Mouse (Mus musculus): ENCODE results near the gene Sema4b.

The Sema4b gene

DNA sequence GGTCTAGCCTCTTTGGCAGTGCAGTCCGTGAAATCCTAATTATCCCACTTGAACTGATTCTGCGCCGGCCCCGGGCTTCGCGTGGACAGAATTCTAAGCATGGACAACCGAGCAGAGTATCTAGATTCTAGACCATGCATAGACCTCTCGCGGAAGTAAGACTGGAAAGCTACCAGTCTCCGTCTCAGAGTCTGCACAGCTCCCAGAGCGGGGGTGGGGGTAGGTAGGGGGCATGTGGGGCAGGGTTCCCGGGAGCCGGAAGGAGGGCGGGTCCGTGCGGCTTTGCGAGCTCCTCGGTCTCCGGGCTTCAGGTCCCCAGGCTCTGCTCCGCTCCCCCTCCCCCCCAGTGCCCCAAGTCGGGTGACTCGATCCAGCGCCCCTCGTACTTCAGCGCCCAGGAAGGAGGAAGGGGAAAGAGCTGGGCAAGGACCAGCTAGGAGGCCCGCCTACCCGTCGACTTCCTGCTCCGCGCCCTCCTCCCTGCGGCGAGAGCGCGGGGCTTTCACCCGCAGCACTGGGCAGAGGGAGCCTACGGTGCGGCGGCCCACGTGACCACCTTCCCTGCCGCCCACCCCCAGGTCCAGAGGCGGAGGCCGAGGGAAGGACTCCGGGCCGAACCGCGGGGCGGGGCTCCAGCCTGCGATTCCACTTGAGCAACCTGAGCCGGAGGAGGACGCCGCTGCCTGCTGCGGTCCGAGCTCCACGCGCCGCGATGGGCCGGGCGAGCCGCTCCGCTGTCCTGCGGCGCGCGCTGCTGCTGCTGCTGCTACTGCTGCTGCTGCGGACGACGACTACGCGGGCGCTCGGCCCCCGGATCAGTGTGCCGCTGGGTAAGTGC, 11.5 kb downstream of the Sema4b start:
- DNase-seq (ENCODE audit: low spot score in 2 of 2), result peak; percentile 84 to 89

DNA sequence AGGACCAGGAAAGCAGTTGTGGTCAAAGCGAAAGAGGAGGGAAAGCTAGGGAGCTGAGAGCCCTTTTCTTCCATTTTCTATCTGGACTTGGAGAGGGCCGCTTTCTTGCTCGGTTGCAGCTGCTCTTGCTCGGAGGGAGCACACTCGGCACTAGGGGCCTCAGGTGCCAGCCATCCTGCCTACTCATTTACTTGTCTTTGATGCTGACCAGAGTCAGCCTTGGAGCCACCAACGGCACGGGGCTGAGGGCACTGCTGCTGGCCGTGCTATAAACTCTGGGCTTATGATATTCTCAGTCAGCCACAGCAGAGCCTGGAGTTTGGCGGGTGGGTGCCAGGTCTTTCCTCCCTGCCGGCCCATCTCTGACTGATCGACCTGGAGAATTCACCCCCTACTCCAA, 12.2 kb downstream of the Sema4b start:
- DNase-seq (ENCODE audit: low spot score in 2 of 2), result no peak

DNA sequence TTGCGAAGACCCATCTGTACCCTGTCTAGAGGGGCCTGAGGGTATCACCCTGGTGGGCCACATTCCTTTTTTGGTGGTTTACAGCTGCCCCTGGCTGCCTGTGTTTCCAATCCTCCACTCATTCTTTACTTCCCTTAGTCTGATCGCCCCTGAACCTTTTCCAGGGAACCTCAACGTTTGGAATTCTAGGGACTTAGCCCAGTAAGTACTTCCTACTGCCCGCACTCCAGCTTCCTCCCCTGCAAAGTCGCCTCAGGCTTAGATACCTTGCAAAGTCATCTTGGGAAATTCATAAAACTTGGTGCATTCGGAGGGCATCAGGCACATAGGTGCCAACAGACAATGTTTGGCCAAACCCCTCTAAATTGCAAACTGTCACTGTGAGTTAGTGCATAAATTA, 12.6 kb downstream of the Sema4b start:
- no peak for DNase-seq (ENCODE audit: low spot score in 2 of 2)

DNA sequence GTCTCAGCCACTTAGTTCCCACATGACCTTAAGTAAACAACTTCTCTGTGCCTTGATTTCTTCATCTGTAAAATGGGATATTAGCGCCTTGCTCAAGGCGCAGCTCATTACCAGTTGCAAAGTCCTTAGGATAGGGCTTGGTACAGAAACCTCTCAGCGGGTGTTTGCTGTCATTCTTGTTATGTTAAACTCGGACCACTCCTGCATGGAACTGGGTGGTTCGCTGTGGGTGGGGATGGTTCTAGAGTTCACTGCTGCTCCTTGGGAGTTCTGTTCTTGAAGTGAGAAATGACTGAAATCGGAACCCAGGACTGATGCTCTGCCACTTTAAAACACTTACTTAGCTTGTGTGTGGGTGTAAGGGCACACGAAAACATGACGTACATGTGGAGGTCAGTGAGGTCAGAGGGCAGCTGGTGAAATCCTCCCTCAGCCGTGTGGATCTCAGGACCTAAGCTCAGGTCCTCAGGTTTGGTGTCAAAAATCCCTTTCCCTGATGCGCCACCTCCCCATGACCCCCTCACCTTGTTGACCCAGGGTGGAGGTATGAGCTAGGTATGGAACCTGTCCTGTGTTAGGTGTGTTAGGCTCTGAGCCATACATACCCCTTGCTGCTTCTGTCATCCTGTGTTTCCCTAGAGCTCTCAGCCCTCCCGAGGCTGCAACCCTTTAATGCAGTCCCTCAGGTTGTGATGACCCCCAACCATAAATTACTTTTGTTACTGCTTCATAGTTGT, 13.4 kb downstream of the Sema4b start:
- DNase-seq (ENCODE audit: low spot score in 2 of 2), result no peak

DNA sequence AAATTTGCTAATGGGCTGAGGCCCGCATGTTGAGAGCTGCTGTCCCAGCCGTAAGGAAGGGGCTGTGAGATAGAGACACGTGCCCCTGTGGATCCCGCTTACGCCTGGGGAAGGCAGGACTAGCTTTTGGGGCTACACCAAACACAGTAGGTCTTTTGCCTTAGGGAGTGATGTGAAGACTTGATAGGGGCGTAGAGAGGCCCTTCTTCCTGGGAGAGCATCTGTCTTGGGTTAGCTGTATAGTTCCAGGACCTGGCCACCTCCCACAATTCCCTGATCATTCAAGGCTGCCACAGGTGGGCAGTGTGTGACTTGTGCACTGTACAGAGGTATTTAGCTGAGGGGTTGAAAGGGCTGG, 13.9 kb downstream of the Sema4b start:
- DNase-seq (ENCODE audit: low spot score in 2 of 2), result no peak

DNA sequence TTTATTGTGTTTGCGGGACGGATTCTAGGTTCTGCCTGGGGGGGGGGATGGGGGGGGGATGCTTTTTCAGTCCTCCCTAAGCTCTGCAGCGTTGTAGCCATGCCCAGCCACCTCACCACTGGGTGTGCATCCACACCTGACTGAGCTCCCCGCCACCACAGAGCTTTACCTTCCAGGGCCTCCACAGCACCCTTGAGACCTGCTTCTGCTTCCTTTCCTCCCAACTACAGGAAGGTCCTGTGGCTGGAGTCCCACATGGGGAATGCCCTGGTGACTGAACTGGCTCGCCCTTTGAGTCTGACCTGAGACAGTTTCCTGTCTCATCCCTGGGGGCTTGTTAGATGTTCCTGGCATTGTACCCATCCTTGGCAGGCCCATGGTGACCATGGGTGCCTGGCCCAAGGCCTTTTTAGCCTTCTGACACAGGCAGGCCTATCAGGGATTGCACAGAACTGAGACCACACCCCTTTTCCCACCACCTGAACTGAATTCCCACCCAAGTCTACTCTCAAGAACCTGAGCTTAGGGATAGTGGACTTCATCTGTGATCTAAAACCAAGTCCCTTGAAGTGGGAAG, 14.4 kb downstream of the Sema4b start:
- no peak for DNase-seq (ENCODE audit: low spot score in 2 of 2)

DNA sequence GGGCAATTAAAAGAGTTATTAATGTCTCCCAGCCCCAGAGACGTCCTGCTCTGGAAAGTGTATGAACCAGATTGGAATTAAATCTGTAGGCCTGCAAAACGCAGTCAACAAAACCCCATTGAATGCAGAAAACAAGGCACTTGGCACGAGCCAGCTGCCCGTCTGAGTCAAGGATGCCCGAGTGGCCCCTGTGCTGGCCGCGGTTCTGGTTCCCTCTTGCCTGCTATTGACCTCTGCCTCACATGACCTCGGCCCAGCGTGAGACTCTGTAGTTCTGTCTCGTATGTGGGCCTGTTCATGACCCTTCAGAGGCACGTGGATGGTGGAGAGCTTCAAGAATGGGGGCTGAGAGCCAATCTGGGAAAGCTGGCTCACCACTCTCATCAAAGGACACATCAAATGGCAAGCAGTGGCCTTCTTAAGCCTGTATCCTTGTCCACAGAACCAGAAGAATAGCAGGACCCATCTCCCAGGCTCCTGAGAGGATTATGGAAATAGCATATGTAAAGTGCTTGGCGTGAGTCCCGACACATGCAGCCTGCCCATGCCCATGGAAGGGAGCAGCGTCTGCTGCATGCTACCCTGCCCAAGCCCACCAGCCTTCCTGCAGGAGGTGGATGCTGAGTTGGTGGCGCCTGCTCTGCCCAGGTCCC, 15.4 kb downstream of the Sema4b start:
- DNase-seq (ENCODE audit: low spot score in 2 of 2), result peak in 1 of 2 experiments; percentile 67

DNA sequence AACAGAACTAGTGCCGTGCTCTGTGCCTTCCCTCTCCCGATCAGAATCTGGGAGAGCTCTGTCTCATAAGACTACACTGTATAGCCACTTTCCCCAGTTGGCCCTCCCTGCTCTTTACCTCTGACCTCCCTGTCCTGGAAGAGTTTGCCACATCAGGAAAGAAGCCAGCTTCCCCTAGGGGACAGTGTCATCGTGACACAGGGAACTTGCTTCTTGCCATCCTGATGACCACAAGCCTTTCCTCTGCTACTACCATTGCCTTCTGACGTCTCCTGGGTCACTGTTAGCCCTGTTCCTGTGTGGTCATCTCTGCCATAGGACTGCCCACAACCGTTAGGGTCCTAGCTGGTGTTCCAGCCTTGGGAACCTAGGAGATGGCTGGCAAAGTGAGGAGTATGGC, 16.3 kb downstream of the Sema4b start:
- DNase-seq (ENCODE audit: low spot score in 2 of 2), result no peak

DNA sequence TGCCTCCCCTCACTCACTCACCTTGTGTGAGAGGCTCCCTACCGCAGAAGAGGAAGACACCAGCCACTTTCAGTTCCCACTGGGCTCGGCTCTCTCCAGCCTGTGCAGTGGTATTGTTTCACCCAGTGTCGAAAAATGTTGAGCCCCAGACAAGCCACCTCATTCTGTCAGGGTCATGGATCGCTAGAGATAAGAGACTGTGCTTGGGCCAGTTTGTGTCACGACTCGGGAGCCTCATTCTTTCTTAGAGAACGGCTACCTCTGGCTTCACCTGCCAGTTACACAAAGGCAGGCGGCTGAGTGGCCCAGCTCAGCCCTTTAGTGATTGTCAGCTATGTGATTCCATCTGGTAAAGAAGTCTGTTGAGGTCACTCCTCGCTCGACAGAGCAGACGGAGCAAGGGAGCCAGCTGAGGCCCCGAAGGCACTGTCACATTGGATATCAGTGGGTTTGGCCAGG, 17.0 kb downstream of the Sema4b start:
- DNase-seq (ENCODE audit: low spot score in 2 of 2), result no peak

DNA sequence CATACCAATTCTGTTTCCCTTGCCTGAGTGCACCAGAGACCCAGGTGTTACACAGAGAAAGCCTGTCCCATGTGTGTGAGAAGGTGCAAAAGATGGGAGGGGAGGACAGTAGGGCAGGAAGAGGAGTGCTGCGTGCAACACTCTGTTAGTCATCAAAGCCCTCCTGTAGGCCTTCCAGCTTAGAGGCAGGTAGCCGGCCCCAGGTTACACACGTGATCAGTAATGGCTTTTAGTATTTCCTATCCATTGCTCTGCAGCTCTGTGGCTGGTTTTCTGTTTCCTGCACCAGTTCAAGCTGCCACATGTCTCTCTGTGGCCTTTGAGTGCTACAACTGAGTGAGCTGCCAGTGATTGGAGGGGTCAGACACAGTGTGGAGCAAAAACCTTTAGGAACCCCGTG, 17.7 kb downstream of the Sema4b start:
- no peak for DNase-seq (ENCODE audit: low spot score in 2 of 2)

DNA sequence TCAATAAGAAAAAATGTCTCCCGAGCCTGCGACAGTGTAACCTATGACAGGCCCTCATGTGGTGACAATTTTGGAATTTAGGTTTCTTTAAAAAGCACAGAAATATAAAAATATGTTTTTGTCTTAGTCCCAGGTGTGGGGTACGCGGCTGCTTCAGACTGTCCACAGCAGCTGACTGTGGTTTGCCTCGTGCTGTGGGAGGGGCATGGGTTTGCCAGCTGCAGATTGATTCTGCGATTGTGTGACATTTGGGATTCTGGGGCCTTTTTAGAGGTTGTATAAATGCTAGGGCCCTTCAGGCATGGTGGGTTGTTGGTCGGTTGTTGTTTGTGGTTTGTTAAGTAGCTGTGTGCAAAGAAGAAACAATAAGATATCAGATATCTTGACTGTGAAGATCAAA, 18.3 kb downstream of the Sema4b start:
- no peak for DNase-seq (ENCODE audit: low spot score in 2 of 2)

DNA sequence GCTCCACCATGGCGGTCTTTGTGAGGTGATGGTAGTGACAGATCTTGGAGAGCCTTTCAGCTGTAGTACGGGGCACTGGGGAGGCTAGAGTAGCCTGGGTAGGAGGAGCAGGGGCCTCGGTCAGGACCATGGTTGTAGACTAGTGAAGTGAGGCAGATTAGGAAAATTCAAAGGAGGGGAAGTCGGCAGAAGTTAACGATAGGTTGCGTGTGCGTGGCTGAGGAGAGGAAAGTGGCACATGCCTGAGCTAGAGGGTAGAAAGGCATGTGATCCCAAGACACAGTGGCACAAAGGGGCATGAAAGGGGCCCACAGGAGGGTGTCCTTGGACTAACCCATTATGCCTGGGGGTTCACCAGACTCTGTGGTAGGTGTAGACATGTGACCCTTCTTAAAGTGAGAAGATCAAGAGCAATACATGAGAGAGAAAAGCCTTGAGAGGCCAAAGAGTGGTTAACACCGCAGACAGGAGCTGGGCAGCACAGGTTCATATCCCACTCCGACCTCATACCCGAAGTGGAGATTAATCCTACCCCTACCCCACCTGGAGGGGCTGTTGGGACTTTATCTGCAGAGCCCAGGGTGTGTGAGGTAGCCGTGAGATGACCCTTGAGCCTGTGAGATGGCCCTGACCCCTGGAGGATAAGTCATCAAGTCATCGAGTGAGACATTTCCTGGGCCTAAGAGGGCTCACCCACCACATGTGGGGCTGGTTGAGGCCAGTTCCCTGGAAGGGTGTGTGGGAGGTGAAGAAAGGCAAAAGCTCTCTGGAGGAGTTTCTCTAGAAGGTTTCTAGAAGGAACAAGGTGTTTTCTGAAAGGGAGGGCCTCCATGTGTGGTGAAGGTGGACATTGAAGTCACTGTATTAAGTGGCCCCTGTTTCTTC, 19.3 kb downstream of the Sema4b start:
- no peak for DNase-seq (ENCODE audit: low spot score in 2 of 2)

DNA sequence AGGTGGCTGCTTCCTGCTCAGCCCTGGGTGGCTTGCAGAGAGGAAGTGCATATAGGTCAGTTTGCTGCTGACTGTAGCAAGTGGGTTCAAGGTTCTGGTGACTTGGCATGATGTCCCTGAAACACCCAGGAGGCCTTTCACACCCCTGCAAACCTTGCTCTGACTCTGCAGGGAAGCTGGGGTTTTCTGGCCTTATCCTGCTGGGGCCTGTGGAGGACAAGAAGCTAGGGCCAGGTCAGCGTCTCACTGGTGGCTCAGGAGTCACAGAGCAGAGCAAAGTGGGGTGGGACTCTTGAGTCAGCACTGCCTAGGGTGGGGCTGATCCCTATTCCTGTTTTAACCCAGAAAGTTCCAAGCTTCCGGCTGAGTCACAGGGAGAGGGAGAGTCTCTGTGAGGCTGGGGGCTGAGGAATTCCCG, 20.7 kb downstream of the Sema4b start:
- DNase-seq (ENCODE audit: low spot score in 2 of 2), result no peak

DNA sequence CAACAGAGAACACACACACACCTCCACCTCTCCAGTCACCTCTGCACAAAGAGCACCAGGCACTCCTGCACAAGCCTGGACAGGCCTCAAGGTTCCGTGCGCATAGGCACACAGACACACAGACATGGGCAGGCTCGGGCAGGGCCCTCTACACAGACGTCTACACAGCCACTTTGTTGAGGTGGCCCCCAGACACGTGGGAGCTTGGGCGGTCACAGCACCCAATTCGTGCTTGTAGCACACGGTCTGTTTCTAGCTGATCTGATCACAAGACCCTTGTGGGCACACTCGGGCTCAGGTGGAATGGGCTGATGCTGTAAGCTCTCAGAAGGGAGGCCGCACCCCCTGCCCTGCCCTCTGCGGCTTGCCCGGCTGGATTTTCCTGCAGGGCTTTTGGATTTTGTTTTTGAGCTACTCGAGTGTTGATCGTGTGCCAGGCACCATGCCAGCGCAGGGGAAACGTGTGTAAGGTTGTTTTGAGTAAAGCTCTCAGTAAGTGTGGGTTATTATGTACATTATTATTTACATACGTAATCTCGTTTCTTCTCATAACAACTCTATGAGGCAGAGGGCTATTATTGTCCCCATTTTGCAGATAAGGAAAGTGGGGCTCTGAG, 21.5 kb downstream of the Sema4b start:
- no peak for DNase-seq (ENCODE audit: low spot score in 2 of 2)

DNA sequence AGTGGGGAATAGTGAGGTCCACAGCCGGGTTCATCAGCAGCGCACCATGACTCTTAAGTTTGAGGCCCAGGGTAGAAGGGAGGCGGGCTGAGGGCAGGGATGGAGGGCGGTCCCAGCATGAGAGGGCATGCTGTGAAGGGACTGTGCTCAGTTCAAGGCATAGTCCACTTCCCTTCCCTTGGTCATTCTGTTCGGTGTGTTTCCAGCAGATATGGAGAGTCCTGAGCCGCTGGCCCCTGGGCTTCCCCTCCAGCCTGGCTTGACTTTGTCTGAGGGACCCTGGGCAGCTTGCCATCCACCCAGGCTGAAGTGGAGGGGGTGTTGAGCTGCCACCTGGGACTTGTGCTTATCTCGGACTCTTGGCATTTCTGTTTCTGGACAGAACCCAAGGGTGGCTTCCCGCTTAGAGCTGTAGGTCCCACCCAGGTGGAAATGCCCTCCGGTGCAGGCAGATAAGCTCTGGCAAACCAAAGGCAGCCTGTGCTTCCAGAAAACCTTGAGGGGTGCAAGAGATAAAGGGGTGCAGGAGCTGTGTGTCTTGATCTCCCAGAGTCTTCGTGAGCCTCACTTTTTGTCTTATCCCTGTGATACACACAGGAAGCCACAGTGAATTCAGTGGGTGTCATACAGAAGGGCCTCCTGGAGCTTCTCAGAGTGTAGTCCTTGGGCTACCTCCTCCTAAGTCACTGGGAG, 22.2 kb downstream of the Sema4b start:
- DNase-seq (ENCODE audit: low spot score in 2 of 2), result peak in 1 of 2 experiments; percentile 54

DNA sequence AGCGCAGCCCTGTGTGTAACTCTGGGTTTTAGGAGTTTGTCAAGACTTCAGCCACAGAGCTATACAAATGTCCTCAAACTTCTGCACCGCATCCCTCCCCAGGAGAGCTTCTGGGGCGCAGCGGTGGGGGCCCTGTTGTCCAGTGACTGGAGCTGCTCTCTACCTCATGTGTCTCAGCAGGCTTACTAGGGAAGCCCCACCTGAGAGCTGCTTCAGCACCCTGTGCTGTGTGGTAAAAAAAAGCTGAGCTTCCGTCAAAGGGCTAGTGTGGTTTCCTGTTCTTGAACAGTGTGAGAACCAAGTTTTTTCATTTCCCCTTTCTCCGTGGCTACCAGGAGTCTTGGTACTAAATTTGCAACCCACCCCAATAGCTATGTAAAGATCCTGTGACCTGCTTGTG, 23.0 kb downstream of the Sema4b start:
- no peak for DNase-seq (ENCODE audit: low spot score in 2 of 2)

DNA sequence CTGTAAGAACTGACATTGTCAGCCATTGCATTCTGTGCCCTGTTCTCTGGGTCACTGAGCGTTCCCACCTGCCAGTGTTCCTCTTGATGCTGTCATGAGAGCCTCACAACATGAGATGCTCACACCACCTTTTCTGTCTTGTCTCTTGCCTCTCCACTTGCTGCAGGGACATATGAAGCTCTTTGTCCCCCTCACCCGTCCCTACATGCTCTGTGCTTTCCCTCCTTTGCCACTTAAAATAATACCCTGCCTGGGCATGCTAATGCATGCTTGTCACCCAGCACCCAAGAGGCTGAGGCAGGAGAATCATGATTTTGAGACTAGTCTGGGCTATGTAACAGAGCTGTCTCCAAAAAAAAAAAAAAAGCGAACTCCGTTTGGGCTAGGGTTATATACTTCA, 24.3 kb downstream of the Sema4b start:
- no peak for DNase-seq (ENCODE audit: low spot score in 2 of 2)

DNA sequence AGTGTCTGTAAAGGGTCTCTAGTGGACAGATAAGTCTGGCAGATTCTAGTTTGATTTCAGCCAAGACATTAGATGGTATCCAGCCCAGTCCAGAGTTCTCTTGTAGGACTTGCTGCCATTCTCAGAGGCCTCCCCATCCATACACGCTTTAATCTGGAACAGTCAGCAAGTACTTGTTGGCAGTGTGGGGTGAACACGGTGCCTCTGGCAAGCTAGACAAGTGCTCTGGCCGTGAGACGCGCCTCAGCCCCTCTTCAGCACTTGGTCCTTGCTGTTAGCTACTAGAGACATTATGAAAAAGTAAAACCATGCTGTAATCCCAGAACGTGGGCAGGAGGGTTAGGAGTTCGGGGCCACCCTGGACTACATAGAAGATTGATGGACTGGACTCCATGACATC, 27.0 kb downstream of the Sema4b start:
- no peak for DNase-seq (ENCODE audit: low spot score in 2 of 2)

DNA sequence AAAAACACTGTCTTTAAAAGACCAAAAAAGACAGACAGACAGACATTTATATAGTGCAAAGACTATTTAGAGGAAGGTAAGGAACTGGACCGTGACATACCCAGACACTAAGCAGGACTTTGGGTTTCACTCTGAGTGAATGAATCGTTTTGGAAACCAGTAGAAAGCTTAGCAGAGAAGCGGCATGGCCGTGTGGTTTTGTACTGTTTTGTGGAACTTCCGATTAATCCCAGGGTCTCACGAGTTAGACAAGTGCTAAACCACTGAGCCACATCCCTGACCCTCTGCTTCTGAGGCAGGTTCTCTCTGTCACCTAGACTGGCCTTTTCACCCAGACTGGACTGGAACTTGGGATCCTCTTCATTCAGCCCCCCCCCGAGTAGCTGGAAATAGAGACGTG, 27.8 kb downstream of the Sema4b start:
- DNase-seq (ENCODE audit: low spot score in 2 of 2), result no peak

DNA sequence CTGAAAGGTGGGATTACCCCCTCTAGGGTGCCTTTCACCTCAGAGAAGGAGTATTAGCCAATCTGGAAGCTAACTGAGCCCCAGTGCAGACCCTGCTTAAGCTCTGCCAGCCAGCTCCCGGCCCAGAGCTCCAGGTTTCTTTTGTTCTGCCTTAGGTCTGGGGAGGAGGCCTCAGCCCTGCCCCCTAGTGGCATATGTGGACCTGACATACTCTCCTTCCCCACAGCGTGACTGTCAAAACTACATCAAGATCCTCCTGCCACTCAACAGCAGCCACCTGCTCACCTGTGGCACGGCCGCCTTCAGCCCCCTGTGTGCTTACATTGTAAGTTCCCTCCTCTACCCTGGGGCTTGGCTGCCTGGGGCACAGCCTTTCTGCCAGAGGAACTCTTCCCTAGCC, 28.8 kb downstream of the Sema4b start:
- peak; percentile 74 to 84 for DNase-seq (ENCODE audit: low spot score in 2 of 2)

Data from right cerebral cortex, postnatal 10 days (tissue).